Mouse (Mus musculus) brain, embryonic 14.5 days (tissue): ENCODE data around the gene Pkp2.

Experiments
- CTCF ChIP-seq: fragments of 200-500 bp; IDR thresholded peaks from 2 replicates; pipeline ENCODE4 v1.5.1; 2012; ENCODE audit warnings: inconsistent platforms, mild to moderate bottlenecking, moderate library complexity, borderline replicate concordance; ENCODE audit not compliant: insufficient read depth, insufficient read length; ENCODE audit errors: extremely low read depth
- POLR2A ChIP-seq: fragments of 200-500 bp; IDR thresholded peaks from 2 replicates; pipeline ENCODE4 v1.6.1; 2012; ENCODE audit warnings: mild to moderate bottlenecking, inconsistent platforms, borderline replicate concordance; ENCODE audit not compliant: poor library complexity, insufficient read depth, insufficient read length, severe bottlenecking; ENCODE audit errors: extremely low read depth

DNA sequence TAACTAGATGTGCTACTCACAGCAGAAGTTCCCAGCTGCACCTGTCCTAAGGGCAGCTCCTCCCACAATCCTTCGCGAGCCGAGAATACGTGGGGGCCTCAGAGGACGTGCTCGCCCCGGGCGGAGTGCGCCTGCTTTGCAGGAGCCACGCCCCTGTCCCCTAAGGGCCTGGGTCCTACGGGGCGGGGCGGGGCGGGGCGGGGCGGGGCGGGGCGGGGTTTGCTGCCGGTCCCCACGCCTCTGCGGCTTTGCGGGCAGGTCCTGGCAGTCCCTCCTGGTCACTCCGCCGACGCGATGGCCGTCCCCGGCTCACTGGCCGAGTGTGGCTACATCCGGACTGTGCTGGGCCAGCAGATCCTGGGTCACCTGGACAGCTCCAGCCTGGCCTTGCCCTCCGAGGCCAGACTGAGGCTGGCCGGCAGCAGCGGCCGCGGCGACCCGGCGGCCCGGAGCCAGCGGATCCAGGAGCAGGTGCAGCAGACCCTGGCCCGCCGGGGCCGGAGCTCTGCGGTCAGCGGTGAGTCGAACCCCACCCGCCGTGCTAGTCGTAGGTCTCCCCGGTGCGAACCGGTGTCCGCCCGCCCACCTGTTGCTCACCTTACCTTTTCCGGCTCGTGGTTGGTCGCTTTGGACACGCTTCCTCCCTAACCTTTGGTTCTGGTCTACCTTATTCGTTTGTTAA, at the start of gene Pkp2:
- TF ChIP-seq POLR2A (no peak), CTCF (no peak)
